Mouse (Mus musculus) MEL (cell line): ENCODE data around the gene Epb41l4b. TPM values are rescaled to one million over a fixed set of nuclear protein-coding genes. Genes with fewer than 3 reads are reported as not detected.

Experiments used
- DNase-seq: peaks from one replicate; pipeline ENCODE4 v3.0.0; 2011; ENCODE audit warnings: low read depth, low spot score
- H3K27ac ChIP-seq: 2 replicates; pipeline ENCODE4 v1.5.1; 2012; ENCODE audit warnings: low read depth, mild to moderate bottlenecking, control low read depth, low read length, moderate library complexity; ENCODE audit not compliant: control insufficient read depth
- H3K27me3 ChIP-seq, 2 experiments: fragments of 150-350 bp in 1 of 2; sonication (generic) in 1 of 2; 2 replicates each; pipeline ENCODE4 v1.6.1; 2012; ENCODE audit warnings: low read length in 2 of 2, mild to moderate bottlenecking in 2 of 2, improper control_type of control experiment in 1 of 2, moderate library complexity in 1 of 2; ENCODE audit not compliant: insufficient read depth in 2 of 2, control insufficient read depth in 1 of 2
- H3K36me3 ChIP-seq, 2 experiments: 2 replicates each; pipeline ENCODE4 v1.6.1; 2012 to 2014; ENCODE audit warnings: low read length in 2 of 2, improper control_type of control experiment in 1 of 2, inconsistent platforms in 1 of 2, mild to moderate bottlenecking in 1 of 2; ENCODE audit not compliant: insufficient read depth in 2 of 2, control insufficient read depth in 1 of 2
- H3K4me1 ChIP-seq, 2 experiments: fragments of 150-350 bp in 1 of 2; sonication (generic) in 1 of 2; 2 replicates each; pipeline ENCODE4 v1.6.1; 2012; ENCODE audit warnings: low read length in 2 of 2, improper control_type of control experiment in 1 of 2, mild to moderate bottlenecking in 1 of 2; ENCODE audit not compliant: insufficient read depth in 2 of 2, control insufficient read depth in 1 of 2
- H3K4me3 ChIP-seq, 2 experiments: fragments of 150-350 bp in 1 of 2; sonication (generic) in 1 of 2; 2 replicates each; pipeline ENCODE4 v1.5.1; 2012; ENCODE audit warnings: low read depth in 2 of 2, low read length in 2 of 2, mild to moderate bottlenecking in 2 of 2, moderate library complexity in 2 of 2, control low read depth in 1 of 2, improper control_type of control experiment in 1 of 2; ENCODE audit not compliant: control insufficient read depth in 1 of 2, insufficient read depth in 1 of 2
- H3K79me2 ChIP-seq: 2 replicates; pipeline ENCODE4 v1.6.1; 2012; ENCODE audit warnings: mild to moderate bottlenecking, low read length, moderate library complexity; ENCODE audit not compliant: control insufficient read depth, poor library complexity, insufficient read depth
- H3K9ac ChIP-seq: 2 replicates; pipeline ENCODE4 v1.6.1; 2012; ENCODE audit warnings: low read depth, mild to moderate bottlenecking, control low read depth, low read length, moderate library complexity; ENCODE audit not compliant: control insufficient read depth, poor library complexity, severe bottlenecking
- H3K9me3 ChIP-seq: fragments of 150-350 bp; sonication (generic); replicated peaks from 2 replicates; pipeline ENCODE4 v1.6.1; 2012; ENCODE audit warnings: mild to moderate bottlenecking, low read length, improper control_type of control experiment, moderate library complexity; ENCODE audit not compliant: insufficient read depth
- BHLHE40 ChIP-seq: IDR thresholded peaks from 2 replicates; pipeline ENCODE4 v1.6.1; 2012; ENCODE audit warnings: low read depth, mild to moderate bottlenecking, inconsistent platforms, low read length, improper control_type of control experiment, borderline replicate concordance
- CHD2 ChIP-seq: IDR thresholded peaks from 2 replicates; pipeline ENCODE4 v1.6.1; 2011; ENCODE audit warnings: low read length, improper control_type of control experiment
- CTCF ChIP-seq, 3 experiments: IDR thresholded peaks in 2 of 3; conservative IDR thresholded peaks in 1 of 3; 2 replicates each; pipeline ENCODE4 v1.5.1; 2011 to 2012; ENCODE audit warnings: low read length in 3 of 3, low read depth in 2 of 3, mild to moderate bottlenecking in 2 of 3, improper control_type of control experiment in 1 of 3, inconsistent platforms in 1 of 3, mixed read lengths in 1 of 3, moderate library complexity in 1 of 3; ENCODE audit not compliant: control insufficient read depth in 1 of 3, insufficient read depth in 1 of 3, poor library complexity in 1 of 3, severe bottlenecking in 1 of 3
- E2F4 ChIP-seq: IDR thresholded peaks from 2 replicates; pipeline ENCODE4 v1.6.1; 2011; ENCODE audit warnings: low read depth, low read length, improper control_type of control experiment, borderline replicate concordance
- EP300 ChIP-seq, 2 experiments: IDR thresholded peaks; 2 replicates each; pipeline ENCODE4 v1.6.1; 2011; ENCODE audit warnings: improper control_type of control experiment in 2 of 2, low read length in 2 of 2, low read depth in 1 of 2, mild to moderate bottlenecking in 1 of 2
- ETS1 ChIP-seq: IDR thresholded peaks from 2 replicates; pipeline ENCODE4 v1.6.1; 2012; ENCODE audit warnings: low read depth, mild to moderate bottlenecking, inconsistent platforms, low read length, improper control_type of control experiment, moderate library complexity
- GATA1 ChIP-seq: IDR thresholded peaks from 2 replicates; pipeline ENCODE4 v1.6.1; 2011; ENCODE audit warnings: low read depth, low read length, improper control_type of control experiment
- JUND ChIP-seq: IDR thresholded peaks from 2 replicates; pipeline ENCODE4 v1.6.1; 2011; ENCODE audit warnings: low read depth, mild to moderate bottlenecking, improper control_type of control experiment, low read length
- MAZ ChIP-seq: IDR thresholded peaks from 2 replicates; pipeline ENCODE4 v1.6.1; 2012; ENCODE audit warnings: low read depth, mild to moderate bottlenecking, inconsistent platforms, low read length, improper control_type of control experiment
- MYB ChIP-seq: IDR thresholded peaks from 2 replicates; pipeline ENCODE4 v1.6.1; 2011; ENCODE audit warnings: mild to moderate bottlenecking, low read depth, low read length, improper control_type of control experiment
- NELFE ChIP-seq: IDR thresholded peaks from 2 replicates; pipeline ENCODE4 v1.6.1; 2011; ENCODE audit warnings: low read depth, low read length, improper control_type of control experiment
- POLR2A ChIP-seq, 2 experiments: IDR thresholded peaks; 2 replicates each; pipeline ENCODE4 v1.6.1; 2011 to 2012; ENCODE audit warnings: low read length in 2 of 2, mild to moderate bottlenecking in 2 of 2, control low read depth in 1 of 2, improper control_type of control experiment in 1 of 2, low read depth in 1 of 2, moderate library complexity in 1 of 2; ENCODE audit not compliant: control insufficient read depth in 1 of 2, insufficient read depth in 1 of 2, poor library complexity in 1 of 2
- POLR2AphosphoS5 ChIP-seq: IDR thresholded peaks from 2 replicates; pipeline ENCODE4 v1.6.1; 2012; ENCODE audit warnings: low read depth, borderline replicate concordance, mild to moderate bottlenecking, inconsistent platforms, low read length, moderate library complexity, mixed read lengths
- RAD21 ChIP-seq: IDR thresholded peaks from 2 replicates; pipeline ENCODE4 v1.6.1; 2011; ENCODE audit warnings: mild to moderate bottlenecking, low read depth, low read length, improper control_type of control experiment
- RCOR1 ChIP-seq: IDR thresholded peaks from 2 replicates; pipeline ENCODE4 v1.6.1; 2012; ENCODE audit warnings: low read depth, mild to moderate bottlenecking, inconsistent platforms, low read length, improper control_type of control experiment
- SIN3A ChIP-seq: IDR thresholded peaks from 2 replicates; pipeline ENCODE4 v1.6.1; 2012; ENCODE audit warnings: low read length, improper control_type of control experiment, inconsistent platforms
- SMC3 ChIP-seq: IDR thresholded peaks from 2 replicates; pipeline ENCODE4 v1.6.1; 2011; ENCODE audit warnings: low read depth, low read length, improper control_type of control experiment
- TAL1 ChIP-seq: IDR thresholded peaks from 2 replicates; pipeline ENCODE4 v1.6.1; 2012; ENCODE audit warnings: mild to moderate bottlenecking, inconsistent platforms, low read length, moderate library complexity, mixed read lengths
- USF1 ChIP-seq: IDR thresholded peaks from 2 replicates; pipeline ENCODE4 v1.6.1; 2014; ENCODE audit warnings: low read depth, mild to moderate bottlenecking, inconsistent platforms, low read length, improper control_type of control experiment, moderate library complexity
- USF2 ChIP-seq, 2 experiments: IDR thresholded peaks; 2 replicates each; pipeline ENCODE4 v1.6.1; 2011 to 2012; ENCODE audit warnings: improper control_type of control experiment in 2 of 2, low read length in 2 of 2, borderline replicate concordance in 1 of 2, inconsistent platforms in 1 of 2, low read depth in 1 of 2, mild to moderate bottlenecking in 1 of 2; ENCODE audit not compliant: insufficient read depth in 1 of 2
- ZC3H11A ChIP-seq: IDR thresholded peaks from 2 replicates; pipeline ENCODE4 v1.6.1; 2012; ENCODE audit warnings: low read depth, mild to moderate bottlenecking, inconsistent platforms, low read length, improper control_type of control experiment
- polyA plus RNA-seq, 2 experiments: library from polyadenylated mRNA; stranded (reverse) in 1 of 2; unstranded in 1 of 2; fragments of >175 nt in 1 of 2; fragments of >200 nt in 1 of 2; gene quantifications; 2 replicates each; pipeline versions ENCODE4 v1.2.1 to v1.2.4; 2012; ENCODE audit warnings: low replicate concordance in 2 of 2, low read depth in 1 of 2; ENCODE audit not compliant: insufficient read length in 2 of 2, insufficient read depth in 1 of 2, missing spikeins in 1 of 2
- total RNA-seq: library from RNA; depleted of rRNA; stranded (reverse); fragments of 300-350 nt; gene quantifications from 2 replicates; pipeline ENCODE4 v1.2.3, GENCODE M21; 2012

Epb41l4b gene
- total and polyA plus RNA-seq, 3 experiments, result not detected

- H3K79me2 ChIP-seq, result no peaks in the 10 kb centered on the region
- no peak overlapping the region for H3K9ac ChIP-seq
- DNase-seq, result no peak
- H3K27me3 ChIP-seq, result no peaks in the 10 kb centered on the region; a peak in 1 of 4 replicates
- TF ChIP-seq POLR2AphosphoS5 (no peak), TAL1 (no peak), GATA1 (no peak), CHD2 (no peak), BHLHE40 (no peak), POLR2A (IDR thresholded peaks at IDR 0.05; ENCODE audit: control insufficient read depth in 1 of 2, insufficient read depth in 1 of 2, low read depth in 1 of 2, low read length in 2 of 2, poor library complexity in 1 of 2) (no peak), USF2 (IDR thresholded peaks at IDR 0.05; ENCODE audit: borderline replicate concordance in 1 of 2, insufficient read depth in 1 of 2, low read depth in 1 of 2, low read length in 2 of 2) (no peak), USF1 (no peak), CTCF (IDR thresholded peaks at IDR 0.05 in 2 of 3, conservative IDR thresholded peaks at IDR 0.05 in 1 of 3; ENCODE audit: control insufficient read depth in 1 of 3, insufficient read depth in 1 of 3, low read depth in 2 of 3, low read length in 3 of 3, poor library complexity in 1 of 3, severe bottlenecking in 1 of 3) (no peak), MYB (no peak), ETS1 (no peak), ZC3H11A (no peak), SMC3 (no peak), MAZ (no peak), E2F4 (no peak)
- H3K9me3 ChIP-seq, result no peaks in the 10 kb centered on the region
- no peak overlapping the region for H3K4me3 ChIP-seq
- H3K4me1 ChIP-seq, result no peaks in the 10 kb centered on the region
- no peaks in the 10 kb centered on the region for H3K36me3 ChIP-seq
- no peak overlapping the region for H3K27ac ChIP-seq
Observed at GRCm38 (mm10) chr4:57142374-57143025, 737 bp downstream of the Epb41l4b start.

GRCm38 (mm10) chr4:57141908-57142361 is 1.3 kb downstream of the Epb41l4b start:
- no peaks in the 10 kb centered on the region for H3K4me1 ChIP-seq
- no peak overlapping the region for H3K4me3 ChIP-seq
- no peaks in the 10 kb centered on the region; a peak in 1 of 4 replicates for H3K27me3 ChIP-seq
- no peak overlapping the region for H3K9ac ChIP-seq
- TF ChIP-seq SIN3A (no peak), RAD21 (no peak), JUND (no peak), NELFE (no peak), EP300 (IDR thresholded peaks at IDR 0.05; ENCODE audit: low read depth in 1 of 2, low read length in 2 of 2) (no peak), GATA1 (no peak), MAZ (no peak), RCOR1 (no peak)
- no peaks in the 10 kb centered on the region for H3K9me3 ChIP-seq
- no peak overlapping the region for H3K27ac ChIP-seq
- no peaks in the 10 kb centered on the region for H3K36me3 ChIP-seq
- H3K79me2 ChIP-seq, result no peaks in the 10 kb centered on the region
- DNase-seq, result no peak
